Mouse (Mus musculus): ENCODE results near the gene Zfp318. TPM values are rescaled to one million over a fixed set of nuclear protein-coding genes. Genes with fewer than 3 reads are reported as not detected.

Gene Zfp318
- polyA plus RNA-seq, 1 experiment from 2014 or later, result 7.8 TPM

DNA sequence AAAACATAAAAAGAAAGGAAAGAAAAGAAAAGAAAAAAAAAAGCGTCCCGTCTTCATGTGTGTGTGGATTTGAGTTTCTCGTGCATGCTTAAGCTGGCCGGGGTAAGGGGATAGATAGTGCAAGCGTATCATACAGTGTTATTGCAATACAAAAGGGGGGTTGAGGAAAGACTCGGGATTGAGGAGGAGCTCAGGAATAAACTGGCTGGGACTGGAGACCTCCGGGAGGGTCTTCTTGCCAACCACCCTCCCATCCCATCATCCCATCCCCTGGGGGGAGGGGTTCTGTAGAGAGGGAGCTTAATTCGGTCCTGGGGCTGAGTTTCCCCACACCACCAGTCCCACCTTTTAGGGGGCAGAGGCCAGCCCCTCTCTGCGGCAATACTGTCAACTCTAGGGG is 71.0 kb downstream of the Zfp318 start:
- WGBS, result under 1% methylated on average over 9 of the region's 9 CpGs
- peak; percentile 35 for DNase-seq (ENCODE audit: low spot score)
- Histone ChIP-seq H3K27me3 (ENCODE audit: low read depth, poor library complexity, severe bottlenecking) (peaks cover 80% of the 10 kb centered on the region), H3K4me1 (peaks cover 53% of the 10 kb centered on the region), H3K4me3 (peak overlapping the region; percentile 58), H3K36me3 (no peaks in the 10 kb centered on the region), H3K27ac (replicated peaks) (peak overlapping the region; percentile 81), H3K9me3 (replicated peaks) (no peaks in the 10 kb centered on the region)

- no peaks in the 10 kb centered on the region for H3K9me3 ChIP-seq (replicated peaks)
- H3K4me1 ChIP-seq, result peaks cover 53% of the 10 kb centered on the region
- H3K27ac ChIP-seq (replicated peaks), result peak overlapping the region; percentile 81
- peak overlapping the region; percentile 58 for H3K4me3 ChIP-seq
- peaks cover 86% of the 10 kb centered on the region for H3K27me3 ChIP-seq (ENCODE audit: low read depth, poor library complexity, severe bottlenecking)
- H3K36me3 ChIP-seq, result 0 out of 2 replicates have a peak, but pooled peaks cover 4% of the 10 kb centered on the region
- peak; percentile 65 for DNase-seq (ENCODE audit: low spot score)
- 2% methylated on average over 33 of the region's 33 CpGs for WGBS
These were observed 71.7 kb downstream of the Zfp318 start for GRCm38 (mm10) chr17:46455110-46455691.

- Histone ChIP-seq H3K4me1 (peaks cover 59% of the 10 kb centered on the region), H3K9me3 (replicated peaks) (no peaks in the 10 kb centered on the region), H3K27ac (replicated peaks) (no peak overlapping the region), H3K4me3 (no peak overlapping the region), H3K27me3 (ENCODE audit: low read depth, poor library complexity, severe bottlenecking) (peaks cover 98% of the 10 kb centered on the region), H3K36me3 (0 out of 2 replicates have a peak, but pooled peaks cover 6% of the 10 kb centered on the region)
- DNase-seq (ENCODE audit: low spot score), result no peak
- 13% methylated on average over 10 of the region's 10 CpGs for WGBS
These were observed 74.3 kb downstream of the Zfp318 start for GRCm38 (mm10) chr17:46457791-46458190.

GRCm38 (mm10) chr17:46458439-46458838 is 74.9 kb downstream of the Zfp318 start:
- Histone ChIP-seq H3K27me3 (ENCODE audit: low read depth, poor library complexity, severe bottlenecking) (peaks cover 94% of the 10 kb centered on the region), H3K4me3 (no peak overlapping the region), H3K9me3 (replicated peaks) (no peaks in the 10 kb centered on the region), H3K4me1 (peaks cover 52% of the 10 kb centered on the region), H3K36me3 (0 out of 2 replicates have a peak, but pooled peaks cover 6% of the 10 kb centered on the region), H3K27ac (replicated peaks) (no peak overlapping the region)
- DNase-seq (ENCODE audit: low spot score), result no peak
- 66% methylated on average over 3 of the region's 3 CpGs for WGBS

DNA sequence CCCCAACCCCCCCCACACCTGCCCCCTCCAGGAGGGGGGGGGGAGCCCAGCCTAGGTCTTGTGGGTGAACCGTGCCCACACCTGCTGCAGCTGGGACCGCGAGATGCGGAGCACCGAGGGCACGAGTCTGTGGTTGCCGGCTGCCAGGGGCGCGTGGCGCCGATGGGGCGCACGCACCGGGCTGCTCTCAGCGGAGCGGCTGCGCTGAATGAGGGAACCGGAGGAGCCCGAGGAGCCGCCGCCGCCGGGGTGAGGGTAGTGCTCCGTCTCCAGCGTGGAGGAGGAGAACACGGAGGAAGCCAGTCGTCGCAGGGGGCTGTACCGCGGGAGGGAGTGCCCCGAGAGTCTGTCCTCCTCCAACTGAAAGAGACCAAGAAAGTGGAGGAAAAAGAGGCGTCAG is 77.1 kb downstream of the Zfp318 start:
- Histone ChIP-seq H3K4me3 (peak overlapping the region; percentile 47), H3K9me3 (replicated peaks) (no peaks in the 10 kb centered on the region), H3K27me3 (ENCODE audit: low read depth, poor library complexity, severe bottlenecking) (peaks cover 71% of the 10 kb centered on the region), H3K27ac (replicated peaks) (no peak overlapping the region), H3K36me3 (peaks cover 6% of the 10 kb centered on the region; the same call in 1 of the 2 replicates), H3K4me1 (peaks cover 30% of the 10 kb centered on the region)
- 2% methylated on average over 32 of the region's 32 CpGs for WGBS
- no peak for DNase-seq (ENCODE audit: low spot score)

GRCm38 (mm10) chr17:46461347-46461746 is 77.8 kb downstream of the Zfp318 start:
- no peak overlapping the region for H3K27ac ChIP-seq (replicated peaks)
- WGBS, result 9% methylated on average over 8 of the region's 8 CpGs
- H3K9me3 ChIP-seq (replicated peaks), result no peaks in the 10 kb centered on the region
- H3K27me3 ChIP-seq (ENCODE audit: low read depth, poor library complexity, severe bottlenecking), result peaks cover 65% of the 10 kb centered on the region
- H3K36me3 ChIP-seq, result peaks cover 9% of the 10 kb centered on the region
- no peak for DNase-seq (ENCODE audit: low spot score)
- H3K4me3 ChIP-seq, result peak overlapping the region; percentile 47
- peaks cover 23% of the 10 kb centered on the region for H3K4me1 ChIP-seq

GRCm38 (mm10) chr17:46462226-46462625 is 78.7 kb downstream of the Zfp318 start:
- H3K4me1 ChIP-seq, result peaks cover 22% of the 10 kb centered on the region
- no peak overlapping the region for H3K4me3 ChIP-seq
- H3K27ac ChIP-seq (replicated peaks), result no peak overlapping the region
- peaks cover 56% of the 10 kb centered on the region for H3K27me3 ChIP-seq (ENCODE audit: low read depth, poor library complexity, severe bottlenecking)
- peaks cover 18% of the 10 kb centered on the region for H3K36me3 ChIP-seq
- no peak for DNase-seq (ENCODE audit: low spot score)
- WGBS, result 79% methylated on average over 5 of the region's 5 CpGs
- no peaks in the 10 kb centered on the region for H3K9me3 ChIP-seq (replicated peaks)

- Histone ChIP-seq H3K27ac (replicated peaks) (no peak overlapping the region), H3K36me3 (peaks cover 57% of the 10 kb centered on the region), H3K9me3 (replicated peaks) (no peaks in the 10 kb centered on the region), H3K4me1 (peaks cover 4% of the 10 kb centered on the region; the same call in 1 of the 2 replicates), H3K27me3 (ENCODE audit: low read depth, poor library complexity, severe bottlenecking) (peaks cover 2% of the 10 kb centered on the region; the same call in 1 of the 2 replicates), H3K4me3 (no peak overlapping the region)
- DNase-seq (ENCODE audit: low spot score), result no peak
- WGBS, result 84% methylated on average over 9 of the region's 9 CpGs
These were observed 84.3 kb downstream of the Zfp318 start for GRCm38 (mm10) chr17:46467830-46468229.

Other genes with a start within 250 kb of the Zfp318 start
- gene Rsph9, start 239.5 kb upstream of the Zfp318 start, polyA plus RNA-seq (2016; fragmentation: Nextera tagmentation; extraction: Ambion mirVana), result 11.7 and 14.2 TPM in 2 replicates
- gene Mad2l1bp, start 230.2 kb upstream of the Zfp318 start, polyA plus RNA-seq (2016; fragmentation: Nextera tagmentation; extraction: Ambion mirVana), result 36.1 and 40.1 TPM in 2 replicates
- gene Gtpbp2, start 222.7 kb upstream of the Zfp318 start, polyA plus RNA-seq (2016; fragmentation: Nextera tagmentation; extraction: Ambion mirVana), result 28.2 and 31.0 TPM in 2 replicates
- 12.6 and 13.6 TPM in 2 replicates for gene Polh, start 181.1 kb upstream of the Zfp318 start, polyA plus RNA-seq (2016; fragmentation: Nextera tagmentation; extraction: Ambion mirVana)
- gene Xpo5, start 180.9 kb upstream of the Zfp318 start, polyA plus RNA-seq (2016; fragmentation: Nextera tagmentation; extraction: Ambion mirVana), result 67.1 and 70.7 TPM in 2 replicates
- gene Polr1c, start 135.7 kb upstream of the Zfp318 start, polyA plus RNA-seq (2016; fragmentation: Nextera tagmentation; extraction: Ambion mirVana), result 131 and 138 TPM in 2 replicates
- gene Yipf3, start 135.7 kb upstream of the Zfp318 start, polyA plus RNA-seq (2016; fragmentation: Nextera tagmentation; extraction: Ambion mirVana), result 71.5 and 75.0 TPM in 2 replicates
- 1.6 and 1.9 TPM in 2 replicates for gene Lrrc73, start 130.2 kb upstream of the Zfp318 start, polyA plus RNA-seq (2016; fragmentation: Nextera tagmentation; extraction: Ambion mirVana)
- gene Tjap1, start 100.7 kb upstream of the Zfp318 start, polyA plus RNA-seq (2016; fragmentation: Nextera tagmentation; extraction: Ambion mirVana), result 65.8 and 68.2 TPM in 2 replicates
- gene Dlk2, start 86.3 kb upstream of the Zfp318 start, polyA plus RNA-seq (2016; fragmentation: Nextera tagmentation; extraction: Ambion mirVana), result 0.68 and 0.78 TPM in 2 replicates
- 7.6 and 8.9 TPM in 2 replicates for gene Abcc10, start 55.4 kb upstream of the Zfp318 start, polyA plus RNA-seq (2016; fragmentation: Nextera tagmentation; extraction: Ambion mirVana)
- gene Crip3, start 45.2 kb downstream of the Zfp318 start, polyA plus RNA-seq (2016; fragmentation: Nextera tagmentation; extraction: Ambion mirVana), result 0.72 and 0.85 TPM in 2 replicates
- gene Slc22a7, start 54.7 kb downstream of the Zfp318 start, polyA plus RNA-seq (2016; fragmentation: Nextera tagmentation; extraction: Ambion mirVana), result not detected in 2 replicates
- gene Ttbk1, start 103.9 kb downstream of the Zfp318 start, polyA plus RNA-seq (2016; fragmentation: Nextera tagmentation; extraction: Ambion mirVana), result 0.81 and 1.8 TPM in 2 replicates
- gene Dnph1, start 113.0 kb downstream of the Zfp318 start, polyA plus RNA-seq (2016; fragmentation: Nextera tagmentation; extraction: Ambion mirVana), result 85.2 and 98.4 TPM in 2 replicates
- gene Cul9, start 162.7 kb downstream of the Zfp318 start, polyA plus RNA-seq (2016; fragmentation: Nextera tagmentation; extraction: Ambion mirVana), result 4.4 and 6.3 TPM in 2 replicates
- 5.0 and 6.5 TPM in 2 replicates for gene Srf, start 172.4 kb downstream of the Zfp318 start, polyA plus RNA-seq (2016; fragmentation: Nextera tagmentation; extraction: Ambion mirVana)
- 65.3 and 68.4 TPM in 2 replicates for gene Ptk7, start 245.8 kb downstream of the Zfp318 start, polyA plus RNA-seq (2016; fragmentation: Nextera tagmentation; extraction: Ambion mirVana)